Mouse (Mus musculus): ENCODE measurements at regions not wholly inside any gene's neighbourhood (a gene's known extent, or its start where the extent isn't known, plus 50 kb on each side); places are given as distances from the start of the nearest gene placed in this dataset.

DNA sequence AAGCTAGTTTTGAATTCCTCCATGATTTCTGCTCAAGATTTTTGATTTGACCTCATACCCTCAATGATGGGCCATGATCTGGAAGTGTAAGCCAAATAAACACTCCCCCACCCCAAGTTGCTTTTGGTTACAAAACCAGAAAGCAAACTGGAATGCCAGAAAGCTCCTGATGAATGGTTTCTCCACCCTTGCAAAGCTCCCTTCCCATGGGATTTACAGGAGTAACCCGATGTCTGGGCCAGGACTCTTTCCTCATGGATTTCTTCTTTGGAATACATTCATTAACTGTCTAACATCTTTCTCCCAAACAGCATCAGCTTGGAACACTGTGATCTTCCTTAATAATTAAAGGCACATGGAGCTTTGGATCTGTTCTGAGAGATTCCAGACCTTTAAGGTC, 227.3 kb upstream of the Sdr16c6 start:
- TF ChIP-seq POLR2A (IDR thresholded peaks at IDR 0.05; ENCODE audit: low read depth, low read length): no peak
- TF ChIP-seq CTCF (IDR thresholded peaks at IDR 0.05; ENCODE audit: borderline replicate concordance, insufficient read depth, low read length): no peak

Data from embryonic fibroblast, embryonic 13.5 days (primary cell).